Mouse (Mus musculus): ENCODE results near the gene Gm21972. TPM values are rescaled to one million over a fixed set of nuclear protein-coding genes. Genes with fewer than 3 reads are reported as not detected.

The Gm21972 gene
- not detected in 2 replicates for polyA plus RNA-seq (2015; fragmentation: Nextera tagmentation; extraction: Ambion mirVana)

GRCm38 (mm10) chr1:86133337-86133736 is at the start of gene Gm21972:
Gene Gm21972, plus strand, starts transcription at chr1:86133637.
- Histone ChIP-seq H3K27ac (no peak within 1 kb of the TSS), H3K9me3 (no peaks in the 10 kb centered on the region), H3K4me1 (no peaks in the 10 kb centered on the region), H3K36me3 (peaks cover 18% of the 10 kb centered on the region), H3K27me3 (replicated peaks) (no peaks in the 10 kb centered on the region), H3K4me2 (no peak within 1 kb of the TSS), H3K9ac (no peak within 1 kb of the TSS), H3K4me3 (replicated peaks) (no peak within 1 kb of the TSS)
- no peak for ATAC-seq (ENCODE audit: insufficient read depth, low FRiP score, low read depth)
- WGBS, result 96% methylated on average over 4 of the region's 4 CpGs

- no peak overlapping the region for H3K9ac ChIP-seq
- peaks cover 35% of the 10 kb centered on the region for H3K36me3 ChIP-seq
- no peak for ATAC-seq (ENCODE audit: insufficient read depth, low FRiP score, low read depth)
- no peak overlapping the region for H3K4me3 ChIP-seq (replicated peaks)
- H3K9me3 ChIP-seq, result no peaks in the 10 kb centered on the region
- no peak overlapping the region for H3K27ac ChIP-seq
- H3K4me1 ChIP-seq, result no peaks in the 10 kb centered on the region
- H3K4me2 ChIP-seq, result no peak overlapping the region
- no peaks in the 10 kb centered on the region for H3K27me3 ChIP-seq (replicated peaks)
- 81% methylated on average over 7 of the region's 7 CpGs for WGBS
Measured at GRCm38 (mm10) chr1:86094413-86094812, 39.0 kb upstream of the Gm21972 start.

- H3K4me3 ChIP-seq (replicated peaks), result no peak overlapping the region
- 88% methylated on average over 1 of the region's 1 CpGs for WGBS
- no peaks in the 10 kb centered on the region for H3K9me3 ChIP-seq
- ATAC-seq (ENCODE audit: insufficient read depth, low FRiP score, low read depth), result no peak
- H3K4me2 ChIP-seq, result no peak overlapping the region
- H3K27me3 ChIP-seq (replicated peaks), result no peaks in the 10 kb centered on the region
- no peaks in the 10 kb centered on the region for H3K4me1 ChIP-seq
- H3K36me3 ChIP-seq, result 0 out of 2 replicates have a peak, but pooled peaks cover 3% of the 10 kb centered on the region
- H3K9ac ChIP-seq, result no peak overlapping the region
- no peak overlapping the region for H3K27ac ChIP-seq
Measured at GRCm38 (mm10) chr1:86105054-86105453, 28.4 kb upstream of the Gm21972 start.

DNA sequence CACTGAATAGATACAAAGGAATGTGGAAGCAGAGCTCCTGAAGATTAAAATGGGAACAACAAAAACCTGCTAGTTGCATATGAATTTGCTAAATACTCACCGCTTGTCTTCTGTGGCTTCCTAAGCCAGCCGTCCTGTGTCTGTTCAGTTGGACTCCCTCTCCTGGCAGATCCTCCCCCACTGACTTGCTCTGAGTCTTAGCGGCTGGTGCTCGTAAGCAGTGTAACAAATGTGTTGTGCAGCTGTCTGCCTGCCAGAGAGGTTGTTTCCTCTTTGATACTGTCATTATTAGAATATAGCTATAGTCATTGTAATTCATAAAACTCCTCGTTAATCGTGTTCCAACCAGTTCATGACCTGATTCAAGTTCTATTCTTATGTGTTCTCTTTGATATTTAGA is 21.7 kb upstream of the Gm21972 start, which contains the start of gene Htr2b:
Htr2b (minus strand) TSS at position 192 of the 400 bp plus-strand sequence.
- no peak within 1 kb of the TSS for H3K4me2 ChIP-seq
- H3K4me3 ChIP-seq (replicated peaks), result no peak within 1 kb of the TSS
- WGBS, result 35% methylated on average over 6 of the region's 6 CpGs
- no peak within 1 kb of the TSS for H3K9ac ChIP-seq
- ATAC-seq (ENCODE audit: insufficient read depth, low FRiP score, low read depth), result peak; percentile 31; the same call in 1 of the 2 replicates
- H3K4me1 ChIP-seq, result 0 out of 2 replicates have a peak, but pooled peaks cover 6% of the 10 kb centered on the region
- no peaks in the 10 kb centered on the region for H3K27me3 ChIP-seq (replicated peaks)
- no peaks in the 10 kb centered on the region for H3K9me3 ChIP-seq
- no peak within 1 kb of the TSS for H3K27ac ChIP-seq
- 0 out of 2 replicates have a peak, but pooled peaks cover 3% of the 10 kb centered on the region for H3K36me3 ChIP-seq

GRCm38 (mm10) chr1:86114141-86114540 is 19.3 kb upstream of the Gm21972 start:
- no peak overlapping the region for H3K9ac ChIP-seq
- WGBS, result 82% methylated on average over 3 of the region's 3 CpGs
- H3K4me3 ChIP-seq (replicated peaks), result no peak overlapping the region
- H3K4me2 ChIP-seq, result no peak overlapping the region
- no peaks in the 10 kb centered on the region for H3K9me3 ChIP-seq
- 0 out of 2 replicates have a peak, but pooled peaks cover 6% of the 10 kb centered on the region for H3K4me1 ChIP-seq
- H3K27me3 ChIP-seq (replicated peaks), result no peaks in the 10 kb centered on the region
- H3K36me3 ChIP-seq, result peaks cover 7% of the 10 kb centered on the region
- no peak for ATAC-seq (ENCODE audit: insufficient read depth, low FRiP score, low read depth)
- no peak overlapping the region for H3K27ac ChIP-seq

- H3K27ac ChIP-seq, result no peak overlapping the region
Measured at GRCm38 (mm10) chr1:86119549-86119948, 13.9 kb upstream of the Gm21972 start.

GRCm38 (mm10) chr1:86126036-86126435 is 7.4 kb upstream of the Gm21972 start:
- no peak for ATAC-seq (ENCODE audit: insufficient read depth, low FRiP score, low read depth)

More at GRCm38 (mm10) chr1:86119549-86119948, 13.9 kb upstream of the Gm21972 start:
- peaks cover 11% of the 10 kb centered on the region for H3K36me3 ChIP-seq
- H3K4me1 ChIP-seq, result no peaks in the 10 kb centered on the region
- H3K9ac ChIP-seq, result no peak overlapping the region
- no peak for ATAC-seq (ENCODE audit: insufficient read depth, low FRiP score, low read depth)
- H3K4me3 ChIP-seq (replicated peaks), result no peak overlapping the region
- WGBS, result 86% methylated on average over 4 of the region's 4 CpGs
- no peak overlapping the region for H3K4me2 ChIP-seq
- H3K9me3 ChIP-seq, result no peaks in the 10 kb centered on the region
- no peaks in the 10 kb centered on the region for H3K27me3 ChIP-seq (replicated peaks)

DNA sequence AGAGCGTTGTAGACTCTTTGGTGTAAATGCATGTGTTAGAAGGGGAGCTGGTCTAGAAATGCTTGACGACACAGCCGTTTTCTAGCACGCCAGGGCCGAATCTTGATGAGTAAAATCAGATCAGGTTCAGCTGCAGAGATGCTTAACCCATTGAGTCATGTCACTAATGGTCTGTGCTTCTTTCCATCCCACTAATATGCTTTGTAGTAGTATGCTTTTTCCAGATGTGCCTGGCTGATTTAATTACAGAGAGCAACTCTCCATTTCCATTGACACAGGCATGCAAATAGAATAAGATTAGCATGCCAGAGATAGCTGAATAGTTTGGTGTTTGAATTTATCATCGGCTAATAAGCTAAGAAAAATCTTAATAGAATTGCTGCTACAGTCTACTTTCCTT is 1.9 kb downstream of the Gm21972 start:
- H3K4me3 ChIP-seq (replicated peaks), result no peak overlapping the region
- no peaks in the 10 kb centered on the region for H3K27me3 ChIP-seq (replicated peaks)
- H3K4me1 ChIP-seq, result no peaks in the 10 kb centered on the region
- H3K27ac ChIP-seq, result no peak overlapping the region
- H3K36me3 ChIP-seq, result peaks cover 18% of the 10 kb centered on the region
- 90% methylated on average over 6 of the region's 6 CpGs for WGBS
- H3K9ac ChIP-seq, result no peak overlapping the region
- no peak overlapping the region for H3K4me2 ChIP-seq
- H3K9me3 ChIP-seq, result no peaks in the 10 kb centered on the region
- no peak for ATAC-seq (ENCODE audit: insufficient read depth, low FRiP score, low read depth)

More at GRCm38 (mm10) chr1:86126036-86126435, 7.4 kb upstream of the Gm21972 start:
- H3K9ac ChIP-seq, result no peak overlapping the region
- H3K4me1 ChIP-seq, result no peaks in the 10 kb centered on the region
- no peaks in the 10 kb centered on the region for H3K9me3 ChIP-seq
- H3K27me3 ChIP-seq (replicated peaks), result no peaks in the 10 kb centered on the region
- no peak overlapping the region for H3K4me2 ChIP-seq
- H3K4me3 ChIP-seq (replicated peaks), result no peak overlapping the region
- H3K36me3 ChIP-seq, result peaks cover 8% of the 10 kb centered on the region; the same call in 1 of the 2 replicates
- WGBS, result 91% methylated on average over 2 of the region's 2 CpGs
- H3K27ac ChIP-seq, result no peak overlapping the region

DNA sequence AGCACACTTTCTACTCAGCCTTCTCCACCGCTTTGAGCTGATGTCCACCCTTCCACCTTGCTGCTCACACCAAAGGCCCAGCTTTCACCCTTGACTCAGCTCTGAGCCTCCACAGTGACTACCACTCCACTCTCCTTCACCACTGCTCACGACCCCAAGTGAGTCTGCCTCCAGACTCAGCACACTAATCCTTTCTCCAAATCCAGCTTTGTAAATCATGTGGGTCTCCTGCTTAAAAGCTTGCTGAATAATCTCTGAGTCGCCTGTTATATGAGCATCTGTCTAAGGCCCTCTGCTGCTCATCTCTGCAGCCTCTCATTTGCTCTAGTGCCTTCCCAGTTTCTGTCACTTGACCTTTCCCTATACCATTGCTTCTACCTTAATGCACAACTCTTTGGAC is 7.6 kb downstream of the Gm21972 start:
- no peak overlapping the region for H3K4me2 ChIP-seq
- H3K27me3 ChIP-seq (replicated peaks), result no peaks in the 10 kb centered on the region
- peaks cover 14% of the 10 kb centered on the region; the same call in 1 of the 2 replicates for H3K36me3 ChIP-seq
- no peak overlapping the region for H3K4me3 ChIP-seq (replicated peaks)
- WGBS, result 83% methylated on average over 3 of the region's 3 CpGs
- no peaks in the 10 kb centered on the region for H3K4me1 ChIP-seq
- ATAC-seq (ENCODE audit: insufficient read depth, low FRiP score, low read depth), result no peak
- no peak overlapping the region for H3K9ac ChIP-seq
- no peak overlapping the region for H3K27ac ChIP-seq
- H3K9me3 ChIP-seq, result no peaks in the 10 kb centered on the region

DNA sequence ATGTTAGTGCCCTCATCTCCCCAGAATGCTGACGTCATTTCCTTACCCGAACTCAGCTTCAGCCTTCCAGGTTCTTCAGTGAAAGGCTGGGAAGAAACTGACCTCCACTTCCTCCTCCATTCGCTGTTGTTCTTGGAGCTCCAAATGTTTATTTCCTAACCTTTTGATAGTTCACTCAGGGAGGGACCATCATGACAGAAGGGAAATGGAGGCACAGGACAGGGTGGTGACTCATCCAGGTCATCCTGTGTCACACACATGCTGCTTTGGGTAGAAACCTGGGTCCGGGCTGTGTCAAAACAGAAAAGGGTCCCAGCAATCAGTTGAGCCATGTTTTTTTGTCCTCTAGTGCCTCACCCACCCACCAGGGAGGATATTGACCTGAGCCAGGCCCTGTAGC is 9.7 kb downstream of the Gm21972 start:
- no peak overlapping the region for H3K4me2 ChIP-seq
- H3K4me1 ChIP-seq, result no peaks in the 10 kb centered on the region
- H3K36me3 ChIP-seq, result no peaks in the 10 kb centered on the region
- no peaks in the 10 kb centered on the region for H3K9me3 ChIP-seq
- H3K27ac ChIP-seq, result no peak overlapping the region
- H3K27me3 ChIP-seq (replicated peaks), result no peaks in the 10 kb centered on the region
- ATAC-seq (ENCODE audit: insufficient read depth, low FRiP score, low read depth), result no peak
- WGBS, result 83% methylated on average over 4 of the region's 4 CpGs
- H3K4me3 ChIP-seq (replicated peaks), result no peak overlapping the region
- H3K9ac ChIP-seq, result no peak overlapping the region

DNA sequence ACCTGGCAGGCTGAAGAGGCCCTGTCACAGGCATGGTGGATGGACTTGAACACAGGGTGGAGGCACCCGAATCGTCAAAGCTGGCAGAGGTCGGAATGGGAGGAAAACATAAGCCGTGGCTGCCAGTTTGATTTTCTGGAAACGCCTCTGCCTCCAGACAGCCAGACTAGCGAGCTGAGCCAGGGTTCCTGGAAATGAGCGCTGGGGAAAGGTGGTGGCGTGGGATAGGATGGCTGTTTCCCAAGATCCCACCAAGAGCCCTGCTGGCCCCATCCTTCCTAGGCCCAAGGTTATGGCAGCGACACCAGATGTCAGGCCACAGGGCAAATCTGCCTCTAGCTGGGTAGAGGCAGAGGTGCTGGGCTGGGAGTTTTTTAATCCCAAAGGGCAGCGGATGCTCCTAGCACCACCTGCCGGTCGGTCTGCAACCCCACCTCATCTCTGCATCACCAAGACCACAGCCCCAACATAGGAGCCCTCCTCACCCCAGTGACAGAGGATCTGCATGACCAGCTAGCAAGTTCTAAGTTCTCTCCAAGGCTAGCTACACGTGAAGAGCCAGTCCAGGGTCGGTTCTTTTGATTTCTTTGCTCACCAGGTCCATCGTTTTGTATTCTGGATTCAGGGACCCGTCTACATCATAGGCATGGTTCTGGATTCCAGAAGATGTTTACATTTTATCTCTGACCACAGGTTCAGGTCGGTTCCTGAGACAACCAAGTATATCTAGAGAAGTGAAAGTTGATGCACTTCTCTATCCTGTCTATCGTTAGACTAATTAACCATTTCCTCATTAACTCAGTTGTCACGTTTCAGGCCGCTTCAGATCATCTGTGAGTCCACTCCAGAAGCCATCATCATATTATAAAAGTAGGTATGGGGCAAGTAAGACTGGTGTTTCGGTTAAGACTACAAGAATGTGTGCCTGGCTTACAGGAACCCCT is 10.8 kb downstream of the Gm21972 start:
- Histone ChIP-seq H3K4me1 (no peaks in the 10 kb centered on the region), H3K27ac (no peak overlapping the region), H3K9ac (no peak overlapping the region), H3K27me3 (replicated peaks) (no peaks in the 10 kb centered on the region), H3K4me2 (no peak overlapping the region), H3K36me3 (no peaks in the 10 kb centered on the region), H3K9me3 (no peaks in the 10 kb centered on the region), H3K4me3 (replicated peaks) (no peak overlapping the region)
- ATAC-seq (ENCODE audit: insufficient read depth, low FRiP score, low read depth), result no peak
- 80% methylated on average over 21 of the region's 21 CpGs for WGBS

DNA sequence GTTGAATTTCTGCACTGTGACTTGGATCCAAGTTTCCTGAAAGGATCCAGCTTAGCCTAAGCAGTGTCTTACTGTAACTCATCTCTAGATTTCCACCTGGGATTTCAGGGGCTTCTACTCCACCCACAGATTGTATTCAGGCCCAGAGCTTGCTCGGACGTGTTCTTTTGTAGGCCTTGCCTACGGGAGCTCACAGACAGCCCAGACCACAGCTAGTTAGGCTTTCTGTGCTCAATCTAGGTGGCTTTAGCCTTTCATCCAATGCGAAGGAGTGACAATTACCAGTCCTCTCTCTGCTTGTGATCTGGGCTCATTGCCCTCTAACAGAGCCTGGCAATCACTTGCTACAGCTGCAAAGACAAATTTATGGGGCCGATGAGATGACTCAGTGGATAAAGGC is 12.9 kb downstream of the Gm21972 start:
- H3K27ac ChIP-seq, result no peak overlapping the region
- no peaks in the 10 kb centered on the region for H3K9me3 ChIP-seq
- no peak overlapping the region for H3K4me3 ChIP-seq (replicated peaks)
- no peaks in the 10 kb centered on the region for H3K36me3 ChIP-seq
- H3K9ac ChIP-seq, result no peak overlapping the region
- 70% methylated on average over 5 of the region's 5 CpGs for WGBS
- no peak overlapping the region for H3K4me2 ChIP-seq
- ATAC-seq (ENCODE audit: insufficient read depth, low FRiP score, low read depth), result no peak
- no peaks in the 10 kb centered on the region for H3K27me3 ChIP-seq (replicated peaks)
- H3K4me1 ChIP-seq, result no peaks in the 10 kb centered on the region
